Mouse (Mus musculus): ENCODE data around the gene Ears2.
"Not testable (repeated sequence)": the region's sequence is repeated elsewhere in the genome, so short reads cannot be mapped to it uniquely, and the experiment has no call there.

The Ears2 gene

DNA sequence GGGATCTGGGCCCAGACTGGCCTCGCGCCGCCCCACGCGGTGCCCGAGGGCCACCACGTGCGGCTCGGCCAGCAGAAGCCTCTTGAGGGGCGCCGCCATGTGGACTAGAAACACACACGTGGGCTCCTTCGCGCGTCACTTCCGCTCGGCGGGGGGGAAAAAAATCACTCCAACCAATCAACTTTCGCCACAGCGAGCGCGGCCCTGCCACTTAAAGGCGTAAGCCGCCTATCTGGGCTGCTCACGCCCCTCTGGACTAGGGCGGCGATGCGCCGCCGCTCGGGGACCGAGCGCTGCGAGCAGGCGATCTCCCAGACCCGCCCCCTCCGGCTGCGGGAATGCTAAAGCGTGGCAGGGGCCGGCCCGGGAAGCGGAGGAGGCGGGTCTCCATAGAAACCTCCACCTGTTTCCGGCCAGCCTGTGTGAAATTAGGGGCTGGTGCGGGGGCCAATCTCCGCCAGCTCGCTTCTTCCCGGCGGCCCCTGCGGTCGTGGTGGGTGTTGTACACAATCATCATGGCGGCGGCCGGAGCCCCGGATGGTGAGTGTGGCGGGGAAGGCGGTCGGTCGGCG lies at the start of gene Ears2, which contains the start of gene Ubfd1:
Gene Ears2 (minus strand): TSS at position 319 of the 572 bp plus-strand sequence.
Gene Ubfd1 (plus strand): TSS at position 231 of the 572 bp plus-strand sequence.
- DNase-seq: peak; percentile 97

DNA sequence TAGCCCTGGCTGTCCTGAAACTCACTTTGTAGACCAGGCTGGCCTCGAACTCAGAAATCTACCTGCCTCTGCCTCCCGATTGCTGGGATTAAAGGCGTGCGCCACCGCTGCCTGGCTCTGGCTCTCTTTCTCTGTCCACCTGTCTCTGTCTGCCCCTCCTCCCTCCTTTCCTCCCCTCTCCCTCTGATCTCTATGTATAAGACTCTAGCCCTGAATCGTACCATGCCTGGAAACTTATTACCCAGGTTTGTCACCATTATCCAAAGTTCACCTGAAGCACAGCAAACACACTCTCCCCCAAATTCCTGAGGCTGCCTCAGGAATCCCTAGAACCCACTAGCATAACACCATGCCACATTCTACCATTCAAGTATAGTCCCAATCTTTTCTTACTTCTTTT lies 41.1 kb upstream of the Ears2 start:
- no peak for DNase-seq

DNA sequence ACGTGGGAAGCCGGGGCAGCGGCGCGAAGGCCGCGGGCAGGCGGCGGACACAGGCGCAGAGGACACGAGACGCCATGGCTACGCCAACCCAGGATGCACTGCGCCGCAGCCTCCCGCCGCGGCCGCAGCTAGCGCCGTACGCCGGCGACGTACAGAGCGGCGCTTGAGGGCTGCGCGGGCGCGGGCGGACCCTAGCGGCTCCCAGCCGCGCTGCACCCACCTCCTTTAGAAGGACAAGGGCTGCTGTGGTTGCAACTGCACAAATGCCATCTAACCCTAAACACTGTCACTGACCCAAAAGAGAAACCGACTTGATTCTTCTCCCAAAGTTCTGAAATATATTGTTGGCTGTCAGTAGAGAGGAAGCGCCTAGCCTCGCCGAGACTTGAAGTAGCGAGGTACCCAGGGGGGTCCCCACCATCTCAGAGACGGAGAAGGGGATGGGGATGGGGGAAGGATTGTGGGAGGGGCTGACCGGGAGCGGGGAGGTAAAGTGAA lies 34.7 kb upstream of the Ears2 start, which contains the start of gene Ndufab1:
Gene Ndufab1 (minus strand): TSS at position 140 of the 498 bp plus-strand sequence.
- peak; percentile 83 for DNase-seq

DNA sequence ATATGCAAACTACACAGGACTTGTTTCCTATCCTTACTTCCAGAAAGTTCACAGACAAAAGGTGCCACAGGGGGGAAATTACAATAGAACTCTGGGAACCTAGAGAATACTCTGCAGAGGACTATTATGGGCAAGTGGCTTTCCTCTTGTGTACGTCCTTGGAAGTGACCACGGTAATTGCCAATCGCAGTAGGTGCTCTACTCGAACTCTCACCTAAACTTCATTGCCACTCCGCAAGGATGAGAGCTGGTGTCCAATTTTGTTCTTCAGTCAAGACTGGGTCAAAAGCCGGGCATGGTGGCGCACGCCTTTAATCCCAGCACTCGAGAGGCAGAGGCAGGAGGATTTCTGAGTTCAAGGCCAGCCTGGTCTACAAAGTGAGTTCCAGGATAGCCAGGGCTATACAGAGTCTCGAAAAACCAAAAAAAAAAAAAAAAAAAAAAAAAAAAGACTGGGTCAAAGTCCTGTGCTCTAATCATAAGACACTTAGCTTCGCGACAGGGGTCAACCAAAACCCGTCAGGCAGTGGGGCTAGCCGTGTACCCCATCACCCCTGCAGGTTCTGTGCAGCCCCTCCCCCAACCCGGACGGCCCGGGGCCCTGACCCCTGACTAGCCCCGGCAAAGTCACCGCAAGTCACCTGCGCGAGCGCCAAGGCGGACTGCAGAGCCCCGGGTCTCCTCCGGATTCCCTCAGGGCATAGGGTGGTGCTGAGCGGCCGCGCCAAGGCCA lies 34.1 kb upstream of the Ears2 start:
- DNase-seq: not testable (repeated sequence)

DNA sequence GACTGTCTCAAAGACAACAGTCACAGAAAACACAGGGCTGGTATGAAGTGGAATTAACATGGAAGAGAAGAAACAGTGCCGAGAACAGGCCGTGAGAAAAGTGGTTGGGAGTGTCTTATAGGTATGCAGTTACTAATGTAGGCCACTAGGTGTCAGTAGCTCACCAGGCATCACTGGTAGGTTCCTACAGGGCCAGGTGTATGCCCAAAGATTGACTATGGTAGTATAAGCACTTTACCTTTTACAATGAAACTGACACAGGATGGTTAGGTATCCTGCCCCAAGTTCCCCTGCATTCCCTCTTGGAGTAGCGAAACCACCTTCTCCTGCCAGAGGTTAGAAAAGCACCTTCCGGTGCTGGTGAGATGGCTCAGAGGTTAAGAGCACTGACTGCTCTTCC lies 32.2 kb upstream of the Ears2 start:
- peak; percentile 37 for DNase-seq

DNA sequence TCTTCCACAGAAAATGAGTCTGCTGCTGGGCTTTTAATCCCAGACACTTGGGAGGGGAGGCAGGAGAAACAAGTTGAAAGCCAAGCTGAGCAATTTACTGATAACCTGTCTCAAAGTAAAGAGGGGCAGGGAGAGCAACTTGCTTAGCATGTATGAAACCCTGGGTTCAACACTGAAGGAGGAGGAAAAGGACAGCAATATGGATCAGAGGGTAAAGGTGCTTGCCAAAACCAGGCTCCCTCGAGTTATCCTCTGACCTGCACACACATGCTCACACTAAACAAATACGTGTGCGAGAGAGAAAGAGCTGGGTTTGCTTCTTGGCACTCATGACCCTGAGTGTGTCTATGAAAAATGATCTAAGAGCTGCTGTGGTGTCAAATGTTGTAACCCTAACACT lies 30.9 kb upstream of the Ears2 start:
- no peak for DNase-seq

DNA sequence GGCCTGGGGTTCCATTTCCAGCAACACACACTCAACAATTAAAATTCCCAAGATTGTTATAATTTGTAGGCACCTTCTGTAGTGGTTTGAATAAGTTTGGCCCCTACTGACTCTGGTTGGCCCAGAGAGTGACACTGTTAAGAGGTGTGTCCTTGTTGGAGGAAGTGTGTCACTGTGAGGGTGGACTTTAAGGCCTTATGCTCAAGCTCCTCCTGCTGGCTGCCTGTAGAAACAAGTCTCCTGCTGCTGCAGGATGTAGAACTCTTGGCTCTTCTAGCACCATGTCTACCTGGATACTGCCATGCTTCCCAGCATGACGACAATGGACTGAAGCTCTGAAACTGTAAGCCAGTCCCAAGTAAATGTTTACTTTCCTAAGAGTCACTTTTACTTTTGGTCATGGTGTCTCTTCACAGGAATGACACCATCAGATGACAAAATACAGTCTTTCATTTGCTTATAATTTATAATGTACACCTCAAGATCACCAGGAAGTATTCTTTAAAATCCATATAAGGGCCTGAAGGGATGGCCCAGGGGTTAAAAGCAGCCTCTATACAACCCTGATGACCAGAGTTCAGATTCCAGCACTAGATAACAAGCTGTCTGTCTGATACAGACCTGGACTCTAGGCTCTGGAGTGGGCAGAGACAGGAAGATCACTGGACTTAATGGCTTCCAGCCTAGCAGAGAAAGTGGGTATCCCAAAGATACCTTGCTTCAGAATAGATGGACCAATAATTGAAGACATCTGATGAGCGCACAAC lies 27.7 kb upstream of the Ears2 start:
- DNase-seq: no peak

DNA sequence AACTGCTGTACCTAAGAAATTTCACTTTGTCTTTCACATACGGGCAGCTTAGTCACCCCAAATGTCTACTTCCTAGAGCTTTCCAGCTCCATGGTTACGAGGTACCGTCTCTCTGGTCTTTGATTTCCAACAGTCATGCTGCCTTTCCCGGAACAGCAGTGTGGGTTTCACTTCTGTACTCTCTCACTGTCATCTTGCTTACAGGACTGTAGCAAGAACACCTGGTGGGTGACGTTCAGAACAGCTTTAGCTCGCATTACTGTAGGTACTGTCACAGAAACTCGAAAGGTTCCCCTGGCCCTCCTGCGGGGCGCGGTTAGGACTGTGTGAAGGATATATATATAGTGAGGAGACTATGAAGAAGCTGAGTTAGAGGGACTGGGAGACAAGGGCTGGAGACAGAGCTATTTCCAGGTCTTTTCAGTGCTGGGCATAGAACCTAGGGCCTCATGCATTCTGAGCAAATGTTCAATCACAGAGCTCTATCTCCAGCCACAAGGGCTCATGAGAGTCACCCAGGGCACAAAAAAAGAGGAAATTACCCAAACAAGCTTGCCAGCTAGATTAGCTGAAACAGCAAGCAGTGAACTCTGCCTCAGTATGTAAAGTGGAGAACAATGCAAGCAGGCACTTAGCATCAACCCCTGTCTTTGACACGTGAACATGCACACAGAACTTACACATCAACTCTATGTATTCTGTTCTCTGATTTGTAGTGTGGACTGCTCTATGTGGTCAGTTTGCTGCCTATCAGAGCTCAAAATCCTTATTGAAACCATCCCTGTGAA lies 20.3 kb upstream of the Ears2 start:
- DNase-seq: no peak

DNA sequence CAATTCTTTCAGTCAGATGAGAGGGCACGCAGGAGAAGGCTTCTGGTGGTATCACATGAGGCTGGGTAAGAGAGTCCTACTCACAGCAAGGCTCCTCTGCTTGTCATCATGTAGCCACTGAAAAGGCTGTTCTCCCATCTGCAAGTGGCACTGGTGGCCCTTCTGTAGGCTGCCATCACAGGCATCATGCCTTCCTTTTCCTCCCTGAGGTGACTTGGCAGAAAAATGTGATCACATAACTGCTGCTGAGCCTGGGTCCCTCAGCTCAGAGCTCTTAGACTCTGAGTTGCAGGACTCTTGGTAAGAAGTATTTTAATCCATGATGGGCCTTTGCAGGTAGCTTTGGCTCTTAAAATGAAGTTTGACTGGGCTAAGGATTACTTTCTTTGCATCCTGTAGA lies 14.0 kb upstream of the Ears2 start:
- no peak for DNase-seq

DNA sequence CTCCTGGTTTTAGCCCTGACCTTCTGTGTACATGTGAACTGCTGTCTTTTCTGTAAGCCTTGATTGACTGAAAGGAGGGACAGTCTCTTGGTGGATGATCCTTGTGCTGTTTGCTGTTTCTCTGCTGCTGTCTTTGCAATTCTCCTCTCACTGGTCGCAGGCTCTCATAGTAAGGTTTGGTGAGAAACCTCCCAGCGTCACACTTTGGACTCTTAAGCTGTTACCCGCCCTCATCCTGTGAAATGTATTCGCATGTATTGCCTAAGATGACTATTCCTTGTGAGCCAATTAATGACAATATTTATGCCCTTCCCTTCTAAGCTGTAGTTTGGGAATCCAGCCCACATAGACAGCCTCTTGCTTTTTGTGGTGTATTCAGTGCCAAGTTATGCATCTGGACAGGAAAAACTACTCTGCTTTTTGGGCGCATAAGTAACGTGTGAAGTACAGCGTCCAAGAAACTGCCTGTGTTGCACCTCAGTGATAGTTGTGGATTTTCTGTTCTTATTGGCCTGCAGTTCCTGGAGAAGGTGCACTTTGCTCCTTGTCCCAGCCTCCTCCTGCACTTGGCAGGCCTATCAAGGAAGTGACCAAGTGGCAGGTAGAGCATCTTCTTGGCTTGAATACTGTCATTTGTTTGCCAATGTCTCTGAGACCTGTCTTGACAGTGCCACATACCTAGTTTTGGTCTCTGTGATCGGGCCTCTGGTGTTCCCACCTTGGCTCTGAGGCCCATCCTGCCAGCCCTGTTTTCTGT lies 12.9 kb upstream of the Ears2 start:
- DNase-seq: no peak

DNA sequence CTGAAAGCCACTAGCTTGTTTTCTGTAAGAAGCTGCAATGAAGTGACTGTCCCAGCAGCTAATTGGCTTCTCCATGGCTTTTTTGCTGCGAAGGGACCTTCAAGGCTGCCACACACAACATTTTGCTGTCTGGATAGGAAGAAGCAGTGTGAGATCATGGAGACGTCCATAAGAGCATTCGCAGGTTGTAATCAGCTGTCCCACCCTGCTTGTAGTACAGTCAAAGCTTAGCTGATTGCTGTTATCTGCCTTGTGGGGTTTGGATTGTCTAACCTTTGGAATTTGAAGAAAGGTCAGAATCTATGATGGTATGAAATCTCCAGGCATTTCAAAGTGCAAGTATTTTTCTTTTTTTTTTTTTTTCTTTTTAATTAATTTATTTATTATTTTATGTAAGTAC lies 7.3 kb upstream of the Ears2 start:
- DNase-seq: no peak

DNA sequence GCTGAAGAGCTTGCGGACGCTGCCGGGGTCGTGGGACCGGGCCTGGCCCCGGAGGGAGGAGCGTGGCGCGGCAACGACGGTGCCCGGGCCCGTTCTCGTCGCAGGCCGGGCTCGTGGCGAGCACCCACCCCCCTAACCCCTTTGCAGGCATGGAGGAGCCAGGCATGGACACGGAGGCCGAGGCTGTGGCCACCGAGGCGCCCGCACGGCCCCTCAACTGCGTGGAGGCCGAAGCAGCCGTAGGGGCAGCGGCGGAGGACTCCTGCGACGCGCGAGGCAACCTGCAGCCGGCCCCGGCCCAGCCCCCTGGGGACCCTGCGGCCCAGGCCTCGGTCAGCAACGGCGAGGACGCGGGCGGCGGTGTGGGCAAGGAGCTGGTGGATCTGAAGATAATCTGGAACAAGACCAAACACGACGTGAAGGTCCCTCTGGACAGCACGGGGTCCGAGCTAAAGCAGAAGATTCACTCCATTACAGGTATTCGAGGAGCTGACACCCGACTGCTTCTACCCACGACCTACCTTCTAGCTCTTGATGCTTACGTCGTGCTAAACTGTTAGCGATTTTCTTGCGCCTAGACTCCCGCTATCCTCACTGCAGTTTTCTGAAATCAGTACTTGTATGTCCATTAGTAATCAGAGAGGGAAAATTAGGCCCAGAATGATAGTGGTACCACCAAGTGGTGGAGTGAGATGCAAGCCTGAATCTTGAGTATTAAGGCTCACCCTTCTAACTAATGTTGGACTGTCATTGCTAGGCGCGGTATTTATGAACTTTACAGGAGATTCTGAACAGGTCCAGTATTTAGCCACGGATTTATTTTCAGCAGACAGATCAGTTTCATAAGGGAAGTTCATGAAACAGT lies 686 bp upstream of the Ears2 start:
- no peak for DNase-seq

DNA sequence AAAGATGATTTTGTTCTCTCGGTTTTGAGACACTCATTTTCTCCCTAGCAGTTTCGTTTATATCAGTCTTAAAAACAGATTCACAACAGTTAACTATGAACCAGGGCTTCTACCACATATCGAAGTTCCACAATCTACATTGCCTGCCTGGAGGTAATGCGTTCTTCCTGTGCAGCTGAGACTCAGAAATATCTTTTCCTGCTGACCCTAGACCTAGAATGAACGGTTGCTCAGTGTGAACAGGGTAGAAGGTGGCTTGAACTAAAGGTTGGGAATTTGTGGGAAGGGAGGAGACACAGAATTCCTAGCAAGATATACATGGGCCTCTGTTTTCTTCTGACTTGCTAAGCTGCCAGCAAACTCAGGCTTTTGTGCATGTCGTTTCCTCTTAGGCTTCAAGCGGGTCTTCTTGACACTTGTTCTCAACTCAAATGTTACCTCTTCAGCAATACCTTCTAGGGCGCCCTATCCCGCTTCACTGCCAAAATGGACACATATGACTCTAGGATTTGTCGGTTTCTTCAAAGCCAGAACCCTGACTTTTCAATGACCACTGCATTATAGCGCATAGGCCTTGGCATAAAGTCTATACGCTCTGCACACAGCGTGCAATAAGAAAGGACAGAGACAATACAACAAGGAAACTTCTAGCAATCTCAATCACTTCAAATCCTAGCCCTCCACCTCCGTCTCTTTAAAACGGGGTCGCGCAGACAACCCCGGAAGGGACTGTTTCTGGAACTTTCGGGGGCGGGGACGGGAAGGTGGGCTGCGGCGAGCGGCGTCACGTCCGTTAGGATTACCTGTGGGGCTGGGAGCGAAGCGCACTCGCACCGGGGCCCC lies 740 bp downstream of the Ears2 start:
- DNase-seq: no peak

DNA sequence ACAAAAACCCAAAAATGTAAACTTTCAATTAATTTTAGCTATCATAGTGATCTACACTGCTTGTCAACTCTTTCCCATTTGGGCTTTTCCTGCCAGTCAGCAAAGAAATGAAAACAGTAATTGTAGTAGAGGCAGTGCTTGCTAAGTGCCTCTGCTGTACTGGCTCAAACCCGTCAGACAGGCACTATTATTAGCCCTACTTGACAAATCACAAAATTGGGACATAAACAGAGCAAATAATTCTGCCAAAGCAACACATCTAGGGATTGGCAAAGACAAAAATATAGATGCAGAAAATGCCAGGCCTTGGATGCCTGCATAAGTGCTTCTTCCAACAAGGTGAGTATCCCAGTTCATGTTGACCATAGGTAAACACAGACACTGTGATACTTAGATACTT lies 1.4 kb downstream of the Ears2 start:
- DNase-seq: no peak

DNA sequence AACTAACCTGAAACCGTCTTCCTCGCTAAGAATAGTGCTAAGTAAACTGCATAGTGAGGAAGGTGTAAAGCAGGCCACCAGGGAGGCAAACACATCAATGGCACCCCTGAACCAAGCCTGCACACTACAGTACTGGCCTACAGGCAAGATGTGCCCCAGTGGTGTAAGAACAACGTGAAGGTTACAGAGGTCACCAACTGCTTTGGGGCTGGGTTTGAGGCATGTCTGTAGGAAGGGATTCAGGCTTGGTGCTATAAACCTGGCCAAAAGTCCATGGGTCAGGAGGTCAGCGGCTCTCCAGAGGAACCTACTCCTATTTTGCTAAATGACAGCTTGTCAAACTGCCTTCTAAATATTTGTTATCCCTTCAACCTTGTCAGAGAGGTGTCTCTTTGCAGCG lies 10.4 kb downstream of the Ears2 start:
- DNase-seq: no peak

DNA sequence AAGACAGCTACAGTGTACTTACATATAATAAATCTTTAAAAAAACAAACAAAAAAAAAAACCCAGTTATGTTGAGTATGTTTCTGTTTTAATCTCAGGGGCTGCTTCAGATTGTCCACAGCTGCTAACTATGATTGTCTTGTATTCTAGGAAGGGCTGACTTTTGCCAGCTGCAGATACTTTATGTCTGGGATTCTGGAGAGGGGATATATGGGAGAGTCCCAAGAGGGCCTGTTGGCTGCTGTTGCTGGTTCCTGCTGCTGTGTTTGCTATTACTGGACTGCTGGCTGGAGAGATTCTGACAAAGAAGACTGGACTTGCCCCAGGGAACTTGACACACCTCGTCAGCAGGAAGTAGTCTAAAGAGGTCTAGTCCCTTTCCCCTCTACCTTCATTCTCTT lies 16.2 kb downstream of the Ears2 start:
- DNase-seq: no peak

DNA sequence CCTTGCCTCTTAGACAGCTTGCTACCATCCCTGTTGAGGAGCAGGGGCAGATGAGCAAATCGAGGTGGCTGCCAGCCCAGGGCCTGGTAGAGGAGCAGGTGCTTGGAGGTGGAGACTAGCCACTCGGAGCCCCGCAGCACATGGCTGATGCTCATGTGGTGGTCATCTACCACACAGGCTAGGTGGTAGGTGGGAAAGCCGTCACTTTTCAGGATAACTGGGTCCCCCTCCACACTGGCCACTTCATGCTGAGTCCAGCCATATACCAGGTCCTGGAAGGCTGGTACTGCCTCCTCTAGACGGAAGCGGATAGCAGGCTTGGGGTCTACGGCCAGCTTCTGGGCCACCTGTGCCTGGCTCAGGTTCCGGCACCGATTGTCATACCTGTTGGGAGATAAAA lies 18.9 kb downstream of the Ears2 start:
- DNase-seq: no peak

DNA sequence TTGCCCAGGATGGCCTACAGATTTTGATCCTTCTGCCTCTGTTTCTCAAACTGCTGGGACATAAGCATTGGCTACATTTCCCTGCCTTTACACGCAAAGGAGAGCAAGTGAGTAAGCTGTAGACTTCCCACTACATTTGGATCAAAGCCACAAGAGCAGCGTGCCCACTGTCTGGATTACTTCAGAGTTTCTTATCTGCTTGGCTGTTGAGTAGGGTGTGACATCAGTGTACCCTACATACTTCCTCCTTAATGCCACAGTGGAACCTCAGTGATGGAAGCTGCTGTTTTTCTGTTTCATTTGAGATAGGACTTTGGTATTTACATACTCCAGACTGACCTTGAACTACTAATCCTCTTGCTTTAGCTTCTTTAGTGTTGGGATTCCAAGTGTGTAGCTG lies 20.2 kb downstream of the Ears2 start:
- no peak for DNase-seq

DNA sequence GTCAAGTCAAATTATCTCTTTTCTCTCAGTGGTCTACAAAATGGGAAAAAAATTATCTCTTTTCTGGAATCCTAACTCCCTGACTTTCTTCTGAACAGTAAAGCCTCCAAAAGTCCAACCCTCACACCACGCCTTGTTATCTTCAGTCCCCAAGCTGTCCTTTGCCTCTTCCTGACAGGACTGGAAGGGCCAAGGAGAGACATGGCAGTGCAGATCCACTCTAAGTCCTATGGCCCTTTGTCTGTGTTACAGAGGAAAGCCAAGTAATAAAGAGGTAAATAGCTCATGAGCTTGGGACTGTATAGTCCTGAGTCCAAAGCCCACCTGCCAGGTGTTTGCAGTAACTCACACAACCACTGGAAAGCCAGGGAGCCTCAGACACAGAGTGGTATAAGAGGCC lies 21.4 kb downstream of the Ears2 start:
- no peak for DNase-seq

DNA sequence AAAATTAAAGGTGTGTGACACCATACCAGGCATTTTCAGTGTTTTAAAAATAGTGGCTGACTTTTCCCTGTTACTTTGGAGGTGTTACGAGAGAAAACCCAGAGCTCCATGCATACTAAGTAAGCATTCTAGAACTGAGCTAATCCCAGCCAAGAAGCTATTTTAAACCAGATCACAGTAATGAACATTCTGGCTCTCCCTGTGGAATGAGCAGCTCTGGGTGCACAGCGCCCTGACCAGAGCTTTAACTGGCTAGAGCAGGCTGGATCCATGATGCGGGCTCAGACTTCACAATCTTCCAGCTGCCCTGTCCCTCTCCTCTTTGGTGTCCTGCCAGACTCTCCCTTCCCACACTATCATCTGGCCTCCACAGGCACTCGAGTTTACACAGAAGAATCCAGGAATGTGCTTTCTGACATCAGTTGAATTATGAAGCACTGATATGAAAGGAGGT lies 21.9 kb downstream of the Ears2 start:
- no peak for DNase-seq
